Mouse (Mus musculus) hindbrain, postnatal 0 days (tissue): ENCODE measurements around the gene Rps15a. TPM values are rescaled to one million over a fixed set of nuclear protein-coding genes. Genes with fewer than 3 reads are reported as not detected.

Experiments
- ATAC-seq: fragments of 200-750 bp; cut with Nextera tagmentation; 2 replicates; pipeline ENCODE4 v1.8.0; 2017; ENCODE audit warnings: mild to moderate bottlenecking, moderate TSS enrichment, moderate library complexity
- DNase-seq: peaks from one replicate; pipeline ENCODE4 v3.0.0-alpha.2; 2015; ENCODE audit warnings: low spot score
- H3K27ac ChIP-seq: fragments of 300-500 bp; sonication (generic); 2 replicates; pipeline ENCODE4 v1.5.1; 2014; ENCODE audit warnings: mild to moderate bottlenecking
- H3K27me3 ChIP-seq: fragments of 300-500 bp; sonication (generic); 2 replicates; pipeline ENCODE4 v1.6.1; 2014; ENCODE audit warnings: low read length, mixed read lengths; ENCODE audit not compliant: insufficient read depth
- H3K36me3 ChIP-seq: fragments of 300-500 bp; sonication (generic); 2 replicates; pipeline ENCODE4 v1.6.1; 2014; ENCODE audit warnings: low read length, mixed read lengths; ENCODE audit not compliant: insufficient read depth
- H3K4me1 ChIP-seq: fragments of 300-500 bp; sonication (generic); 2 replicates; pipeline ENCODE4 v1.6.1; 2014; ENCODE audit warnings: antibody characterized with exemption, low read length, mixed read lengths; ENCODE audit not compliant: insufficient read depth
- H3K4me2 ChIP-seq: fragments of 300-500 bp; sonication (generic); 2 replicates; pipeline ENCODE4 v1.6.1; 2014; ENCODE audit warnings: low read depth, mild to moderate bottlenecking, low read length, moderate library complexity, mixed read lengths
- H3K4me3 ChIP-seq: fragments of 300-500 bp; sonication (generic); 2 replicates; pipeline ENCODE4 v1.5.1; 2014; ENCODE audit warnings: low read length
- H3K9ac ChIP-seq: fragments of 300-500 bp; sonication (generic); replicated peaks from 2 replicates; pipeline ENCODE4 v1.6.1; 2014; ENCODE audit warnings: mild to moderate bottlenecking, low read length, moderate library complexity, mixed read lengths
- H3K9me3 ChIP-seq: fragments of 300-500 bp; sonication (generic); 2 replicates; pipeline ENCODE4 v1.6.1; 2016; ENCODE audit warnings: low read length, mixed read lengths
- CTCF ChIP-seq: IDR thresholded peaks from 2 replicates; pipeline ENCODE4 v1.5.1; 2016; ENCODE audit warnings: antibody characterized with exemption, control low read depth, low read depth
- WGBS: fragments of 180-500 bp; shearing (Covaris S2); extraction: QIAGEN DNeasy Blood & Tissue Kit; methylation state at CpG from one replicate; pipeline ENCODE4 v1.1.7; 2014; 5-methylcytosine and 5-hydroxymethylcytosine counted together
- polyA plus RNA-seq: library from polyadenylated mRNA; unstranded; fragments of >200 nt; fragmentation: Nextera tagmentation; extraction: Ambion mirVana; gene quantifications from 2 replicates; pipeline ENCODE4 v1.2.1, GENCODE M21; 2015
- total RNA-seq: library from RNA; depleted of rRNA; stranded (reverse); fragments of >200 nt; gene quantifications from 2 replicates; pipeline ENCODE4 v1.2.3, GENCODE M21; 2014

Gene Rps15a
- total and polyA plus RNA-seq, 2 experiments from 2014 or later: 132 to 402 TPM

DNA sequence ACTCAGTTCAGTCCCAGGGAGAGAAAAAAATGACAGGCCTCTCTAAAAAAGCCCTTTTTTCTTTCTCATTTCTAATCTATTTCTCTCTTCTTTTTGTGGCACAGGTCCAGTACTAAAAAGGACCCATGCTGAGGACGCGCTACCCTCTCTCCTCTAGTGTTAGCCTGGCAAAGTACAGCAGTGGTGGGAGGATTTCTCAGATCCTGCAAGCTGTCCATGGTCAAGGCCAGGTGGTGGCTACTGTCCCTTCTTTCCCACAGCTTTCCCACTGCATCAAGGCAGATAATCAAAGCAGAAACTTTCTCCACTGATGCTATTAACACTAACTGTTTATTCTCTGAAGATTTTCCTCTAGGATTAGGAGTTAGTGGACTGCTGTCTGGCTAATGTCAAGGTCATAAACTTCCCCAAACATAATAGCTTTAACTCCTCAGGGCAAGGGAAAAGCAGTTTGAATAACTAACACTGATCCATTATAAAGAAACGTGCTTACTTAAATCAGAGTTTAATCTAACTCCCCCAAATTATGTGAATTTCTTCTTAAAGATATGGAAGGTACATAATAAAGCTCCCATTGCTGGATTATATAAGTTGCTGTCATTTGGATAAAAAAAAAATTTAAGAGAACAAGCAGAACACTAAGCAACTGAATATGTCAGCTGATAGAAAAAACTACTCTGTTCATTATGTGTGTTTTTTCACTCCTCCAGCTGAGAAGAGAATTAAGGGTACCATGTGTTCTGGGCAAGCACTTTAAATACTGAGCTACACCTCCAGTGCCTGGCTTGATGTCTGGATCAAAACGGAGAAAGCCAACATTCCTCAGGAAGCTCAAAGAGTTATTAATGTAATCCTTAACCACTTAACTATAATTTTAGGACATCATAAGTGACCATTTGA, 7.8 kb upstream of the Rps15a start:
- H3K4me1 ChIP-seq: peaks cover 11% of the 10 kb centered on the region; the same call in 1 of the 2 replicates
- no peak overlapping the region for H3K4me2 ChIP-seq
- no peaks in the 10 kb centered on the region for H3K27me3 ChIP-seq
- no peak overlapping the region for H3K9ac ChIP-seq
- H3K4me3 ChIP-seq: no peak overlapping the region
- no peak for TF ChIP-seq CTCF
- H3K36me3 ChIP-seq: peaks cover 36% of the 10 kb centered on the region
- no peak overlapping the region for H3K27ac ChIP-seq
- WGBS: 85% methylated on average over 4 of the region's 4 CpGs
- ATAC-seq (no peak), DNase-seq (no peak)
- no peaks in the 10 kb centered on the region for H3K9me3 ChIP-seq

DNA sequence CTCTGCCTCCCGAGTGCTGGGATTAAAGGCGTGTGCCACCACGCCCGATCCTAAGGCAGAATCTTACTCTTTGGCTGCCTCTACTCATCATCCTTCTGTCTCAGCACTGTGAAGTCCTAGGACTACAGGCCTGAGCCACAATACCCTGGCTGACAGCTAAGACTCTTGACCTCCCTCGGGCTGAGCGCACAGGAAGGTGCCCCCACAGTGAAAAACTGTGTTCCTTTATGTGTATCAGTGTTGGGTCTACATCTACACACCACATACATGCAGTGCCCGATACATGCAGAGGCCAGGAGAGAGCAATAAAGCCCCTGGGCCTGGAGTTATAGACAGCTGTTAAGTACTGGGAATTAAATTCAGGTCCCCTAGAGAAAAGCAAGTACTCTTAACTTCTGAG, 6.2 kb upstream of the Rps15a start:
- Histone ChIP-seq H3K27me3 (no peaks in the 10 kb centered on the region), H3K4me3 (no peak overlapping the region), H3K9me3 (no peaks in the 10 kb centered on the region), H3K9ac (no peak overlapping the region), H3K4me1 (no peaks in the 10 kb centered on the region), H3K36me3 (peaks cover 45% of the 10 kb centered on the region), H3K27ac (no peak overlapping the region), H3K4me2 (no peak overlapping the region)
- 96% methylated on average over 7 of the region's 7 CpGs for WGBS
- no peak for TF ChIP-seq CTCF
- no peak for ATAC-seq
- no peak for DNase-seq

DNA sequence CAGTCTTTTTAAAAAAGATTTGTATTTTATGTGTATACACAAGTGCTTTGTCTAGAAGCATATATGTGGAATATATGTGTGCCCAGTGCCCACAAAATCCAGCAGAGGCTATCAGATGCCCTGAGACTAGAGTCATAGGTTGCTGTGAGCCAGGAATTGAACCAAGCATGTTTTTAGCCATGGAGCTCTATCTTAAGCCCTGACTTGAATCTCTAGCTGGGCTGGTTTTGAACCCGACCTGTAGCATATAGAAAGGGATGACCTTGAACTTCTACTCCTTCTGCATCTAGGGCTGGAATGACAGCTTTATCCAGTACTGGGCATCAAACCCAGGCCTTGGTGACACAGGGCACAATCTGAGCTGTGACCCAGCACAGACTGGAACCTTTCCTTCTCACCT, 4.7 kb upstream of the Rps15a start:
- ATAC-seq (no peak), DNase-seq (no peak)
- Histone ChIP-seq H3K4me3 (no peak overlapping the region), H3K4me1 (no peaks in the 10 kb centered on the region), H3K27me3 (no peaks in the 10 kb centered on the region), H3K9me3 (no peaks in the 10 kb centered on the region), H3K36me3 (peaks cover 45% of the 10 kb centered on the region), H3K27ac (no peak overlapping the region; the same call in 1 of the 2 replicates), H3K9ac (no peak overlapping the region), H3K4me2 (no peak overlapping the region)
- no peak for TF ChIP-seq CTCF
- WGBS: 83% methylated on average over 1 of the region's 1 CpGs

GRCm38 (mm10) chr7:118119946-118120345, 4.0 kb upstream of the Rps15a start:
- ATAC-seq: no peak
- H3K4me3 ChIP-seq: no peak overlapping the region
- TF ChIP-seq CTCF: no peak
- H3K4me1 ChIP-seq: no peaks in the 10 kb centered on the region; the same call in 1 of the 2 replicates
- peaks cover 45% of the 10 kb centered on the region for H3K36me3 ChIP-seq
- H3K9ac ChIP-seq: no peak overlapping the region
- H3K9me3 ChIP-seq: no peaks in the 10 kb centered on the region
- no peaks in the 10 kb centered on the region for H3K27me3 ChIP-seq
- DNase-seq: no peak
- 87% methylated on average over 5 of the region's 5 CpGs for WGBS
- H3K4me2 ChIP-seq: no peak overlapping the region
- H3K27ac ChIP-seq: 0 out of 2 replicates have a peak overlapping the region, but pooled peaks have one; percentile 23

- WGBS: 56% methylated on average over 2 of the region's 2 CpGs
- peaks cover 41% of the 10 kb centered on the region for H3K36me3 ChIP-seq
- no peak for ATAC-seq
Measured at GRCm38 (mm10) chr7:118119142-118119541, 3.2 kb upstream of the Rps15a start.

GRCm38 (mm10) chr7:118118426-118118825, 2.4 kb upstream of the Rps15a start:
- Histone ChIP-seq H3K4me3 (no peak overlapping the region), H3K36me3 (peaks cover 39% of the 10 kb centered on the region), H3K27ac (no peak overlapping the region), H3K9me3 (no peaks in the 10 kb centered on the region), H3K27me3 (no peaks in the 10 kb centered on the region), H3K9ac (no peak overlapping the region), H3K4me2 (no peak overlapping the region), H3K4me1 (peaks cover 11% of the 10 kb centered on the region)
- ATAC-seq (no peak), DNase-seq (no peak)
- WGBS: 84% methylated on average over 3 of the region's 3 CpGs
- no peak for TF ChIP-seq CTCF

More at GRCm38 (mm10) chr7:118119142-118119541, 3.2 kb upstream of the Rps15a start:
- no peaks in the 10 kb centered on the region for H3K9me3 ChIP-seq
- H3K4me3 ChIP-seq: no peak overlapping the region
- H3K4me2 ChIP-seq: no peak overlapping the region
- no peak for TF ChIP-seq CTCF
- no peaks in the 10 kb centered on the region for H3K27me3 ChIP-seq
- peaks cover 8% of the 10 kb centered on the region for H3K4me1 ChIP-seq
- DNase-seq: no peak
- no peak overlapping the region; the same call in 1 of the 2 replicates for H3K27ac ChIP-seq
- H3K9ac ChIP-seq: no peak overlapping the region

DNA sequence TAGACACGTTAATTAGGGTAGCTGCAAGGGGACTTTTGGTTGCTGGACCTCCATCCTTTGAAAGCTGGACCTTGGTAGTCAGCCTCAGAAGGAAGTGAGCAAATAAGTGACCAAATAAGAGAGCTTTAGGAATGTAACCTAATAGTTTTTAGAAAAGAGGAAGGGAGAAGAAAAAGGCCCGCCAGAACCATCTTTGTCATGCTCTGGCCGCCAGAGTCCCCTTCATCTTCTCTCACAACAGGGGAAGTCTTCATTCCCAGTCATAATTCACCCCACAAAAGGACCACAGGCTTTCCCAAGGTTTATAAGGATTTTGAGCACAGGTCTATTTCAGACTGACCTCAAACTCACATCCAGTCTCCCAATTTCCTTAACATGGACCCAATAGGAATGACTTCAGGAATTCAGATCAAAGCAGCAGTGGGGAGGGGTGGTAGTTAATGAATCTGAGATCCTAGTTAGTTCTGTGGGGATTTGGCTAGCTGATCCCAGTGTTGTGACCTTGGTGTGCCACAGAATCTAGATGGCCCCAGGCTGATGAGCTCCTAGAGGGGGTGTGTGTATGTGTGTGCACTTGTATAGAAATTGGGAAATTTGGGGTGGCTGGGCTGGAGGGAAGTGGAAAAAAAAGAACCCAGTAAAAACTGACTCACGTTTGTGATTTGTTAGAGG, 1.7 kb upstream of the Rps15a start:
- 54% methylated on average over 4 of the region's 4 CpGs for whole genome bisulfite sequencing
- ATAC-seq: no peak
- no peaks in the 10 kb centered on the region for H3K9me3 ChIP-seq

More for the DNA sequence above, 1.7 kb upstream of the Rps15a start:
- H3K4me2 ChIP-seq: no peak overlapping the region
- no peak for DNase-seq
- peaks cover 34% of the 10 kb centered on the region for H3K36me3 ChIP-seq
- H3K27me3 ChIP-seq: no peaks in the 10 kb centered on the region
- no peak for TF ChIP-seq CTCF
- H3K9ac ChIP-seq: no peak overlapping the region
- peaks cover 11% of the 10 kb centered on the region for H3K4me1 ChIP-seq
- no peak overlapping the region for H3K27ac ChIP-seq
- no peak overlapping the region for H3K4me3 ChIP-seq
